ENCODE assay signal across 24 mouse cellular contexts in genomic region chr9:51268852-51269251, GRCm38 (mm10). TPM values are rescaled to one million over a fixed set of nuclear protein-coding genes. Genes with fewer than 3 reads are reported as not detected.
"Had no signal": no experiment of that assay in that cellular context is flagged by ENCODE, and none has a peak within 500 bp of the region (broad histone marks: within the 10 kb centered on the region; RNA-seq: fewer than 3 reads in every experiment).

No protein-coding gene starts in this region.

- DNase-seq: kidney, adult 11 months; kidney, adult 8-10 months; kidney, postnatal 10 days; kidney, postnatal 36 days; layer of hippocampus, postnatal 36 days; liver; lung, adult 18-20 months; lung, postnatal 10 days; lung, postnatal 4 days; midbrain, embryonic 14.5 days; right cerebral cortex, adult 18-20 months; right cerebral cortex, postnatal 25 days; spleen, adult 18-20 months; thymus, postnatal 25 days had no signal

- ATAC-seq: intestine, embryonic 15.5 days; liver, embryonic 12.5 days had no signal

- H3K4me1 ChIP-seq: limb, embryonic 10.5 days; limb, embryonic 13.5 days; liver, embryonic 12.5 days; liver, embryonic 15.5 days; neural tube, embryonic 12.5 days; neural tube, embryonic 15.5 days had no signal

- H3K4me2 ChIP-seq: intestine, embryonic 15.5 days; kidney, embryonic 15.5 days; limb, embryonic 13.5 days; liver, embryonic 12.5 days; liver, embryonic 15.5 days; midbrain, embryonic 11.5 days; neural tube, embryonic 12.5 days; neural tube, embryonic 15.5 days had no signal

- H3K36me3 ChIP-seq: intestine, embryonic 15.5 days; kidney, embryonic 15.5 days; limb, embryonic 10.5 days; limb, embryonic 13.5 days; liver, embryonic 12.5 days; liver, embryonic 15.5 days; neural tube, embryonic 12.5 days; neural tube, embryonic 15.5 days had no signal

- H3K27me3 ChIP-seq: intestine, embryonic 15.5 days; liver, embryonic 12.5 days; neural tube, embryonic 12.5 days; neural tube, embryonic 15.5 days had no signal

- H3K4me3 ChIP-seq: intestine, embryonic 15.5 days; kidney, embryonic 15.5 days; left cerebral cortex, adult 2 months; limb, embryonic 10.5 days; limb, embryonic 13.5 days; liver, embryonic 12.5 days; liver, embryonic 15.5 days; neural tube, embryonic 12.5 days; neural tube, embryonic 15.5 days had no signal

- H3K9ac ChIP-seq: intestine, embryonic 15.5 days; kidney, embryonic 15.5 days; limb, embryonic 13.5 days; liver, embryonic 12.5 days; liver, embryonic 15.5 days; neural tube, embryonic 12.5 days; neural tube, embryonic 15.5 days had no signal

- H3K27ac ChIP-seq: intestine, embryonic 15.5 days; kidney, embryonic 15.5 days; left cerebral cortex, adult 2 months; limb, embryonic 10.5 days; limb, embryonic 13.5 days; liver, embryonic 12.5 days; liver, embryonic 15.5 days; neural tube, embryonic 12.5 days; neural tube, embryonic 15.5 days had no signal

- H3K9me3 ChIP-seq: intestine, embryonic 15.5 days; kidney, embryonic 15.5 days; limb, embryonic 10.5 days; limb, embryonic 13.5 days; liver, embryonic 12.5 days; liver, embryonic 15.5 days; neural tube, embryonic 12.5 days; neural tube, embryonic 15.5 days had no signal

RNA-seq across cellular contexts. Expression of gene Pou2af1, which starts 55.3 kb away (rescaled TPM):
- polyA plus RNA-seq: kidney, embryonic 15.5 days; limb, embryonic 10.5 days; limb, embryonic 13.5 days; neural tube, embryonic 12.5 days had no signal

RNA-seq across cellular contexts. Expression of gene 1810046K07Rik, which starts 59.9 kb away (rescaled TPM):
- polyA plus RNA-seq: intestine, embryonic 15.5 days; kidney, embryonic 15.5 days; limb, embryonic 10.5 days; liver, embryonic 12.5 days; midbrain, embryonic 11.5 days; midbrain, embryonic 14.5 days; neural tube, embryonic 12.5 days; neural tube, embryonic 15.5 days had no signal
